Mouse (Mus musculus) ES-CJ7 (cell line): Measurements from ENCODE around the gene Dhx32.
A peak's percentile ranks its signal among the peaks of the same experiment; 100 is the strongest.
"Not testable (repeated sequence)": the region's sequence is repeated elsewhere in the genome, so short reads cannot be mapped to it uniquely, and the experiment has no call there.

Experiments used
- DNase-seq: peaks from one replicate; pipeline ENCODE4 v3.0.0; 2011; ENCODE audit warnings: low read depth, low spot score

Dhx32 gene

DNA sequence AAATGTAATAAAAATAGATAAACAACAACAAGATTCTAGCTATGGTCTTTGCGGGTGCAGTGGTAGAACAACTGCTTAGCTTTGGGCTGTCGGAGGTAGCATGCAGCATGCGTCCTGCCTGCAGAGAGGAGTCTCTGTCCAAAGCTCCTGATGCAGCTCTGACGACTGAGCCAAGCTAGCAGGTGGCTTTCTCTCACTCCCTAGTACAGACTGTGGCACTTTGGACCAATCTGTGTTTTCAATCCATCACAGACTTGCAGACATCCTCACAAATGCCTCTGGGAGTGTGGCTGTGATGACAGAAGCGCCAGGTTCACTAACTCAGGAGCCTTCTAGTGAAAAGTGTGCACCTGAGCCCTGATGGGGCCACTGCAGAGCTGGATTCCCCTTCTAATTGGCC lies 53.2 kb downstream of the Dhx32 start:
- DNase-seq: no peak

DNA sequence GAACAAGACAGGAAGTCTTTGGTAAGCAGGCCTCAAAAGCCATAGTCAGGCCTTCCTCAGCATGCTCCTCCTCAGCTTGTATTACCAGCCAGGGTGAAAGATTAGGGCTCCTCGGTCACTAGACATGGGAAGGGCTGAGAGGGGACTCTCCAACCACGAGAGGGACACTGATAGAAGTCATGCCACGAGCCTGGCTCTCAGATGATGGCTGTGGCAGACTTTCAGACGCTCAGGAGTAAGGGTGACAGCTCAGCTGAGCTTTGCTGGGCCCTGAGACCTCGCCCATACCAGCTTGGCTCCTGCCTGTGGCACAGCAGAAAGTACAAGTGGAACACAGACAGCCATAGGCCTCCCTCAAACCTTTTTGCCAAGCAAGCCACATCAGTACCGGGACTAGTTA lies 55.5 kb downstream of the Dhx32 start:
- DNase-seq: no peak

DNA sequence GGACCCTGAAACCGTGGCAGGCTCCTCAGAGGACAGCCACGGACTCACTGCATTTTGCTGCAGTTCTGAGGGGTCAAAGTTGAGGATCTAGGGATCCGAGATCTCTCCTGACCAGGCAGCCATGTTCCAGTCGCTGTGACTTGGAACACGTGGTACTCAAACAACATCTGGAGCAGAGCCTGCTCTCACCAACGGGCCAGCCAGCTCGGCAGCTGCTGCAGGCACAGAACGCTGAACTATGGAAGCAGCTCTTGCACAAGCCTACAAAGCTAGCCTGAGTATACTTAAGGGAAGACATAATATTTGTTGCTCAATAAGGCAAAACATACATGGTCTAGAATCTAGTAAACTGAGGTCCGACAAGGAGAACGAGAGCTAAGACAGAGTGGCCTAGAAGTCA lies 57.0 kb downstream of the Dhx32 start:
- no peak for DNase-seq

DNA sequence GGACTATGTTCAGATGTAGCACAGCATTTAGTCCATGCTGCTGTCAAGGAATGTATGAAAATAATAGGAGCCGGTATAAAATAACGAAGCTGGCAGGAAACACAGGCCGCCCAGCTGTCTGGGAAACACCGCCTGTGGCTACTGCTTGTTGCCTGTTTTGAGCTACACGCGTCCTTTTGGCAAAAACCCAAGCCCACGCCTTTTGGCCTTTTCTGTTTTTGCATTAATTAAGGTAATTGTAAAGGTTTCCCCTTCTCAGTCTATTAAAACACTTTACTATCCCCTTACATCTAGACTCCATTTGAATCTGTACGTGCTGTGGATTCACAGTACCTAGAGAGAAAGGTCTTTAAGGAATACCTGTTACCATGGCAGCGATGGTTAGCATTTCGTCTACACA lies 57.7 kb downstream of the Dhx32 start:
- DNase-seq: no peak

DNA sequence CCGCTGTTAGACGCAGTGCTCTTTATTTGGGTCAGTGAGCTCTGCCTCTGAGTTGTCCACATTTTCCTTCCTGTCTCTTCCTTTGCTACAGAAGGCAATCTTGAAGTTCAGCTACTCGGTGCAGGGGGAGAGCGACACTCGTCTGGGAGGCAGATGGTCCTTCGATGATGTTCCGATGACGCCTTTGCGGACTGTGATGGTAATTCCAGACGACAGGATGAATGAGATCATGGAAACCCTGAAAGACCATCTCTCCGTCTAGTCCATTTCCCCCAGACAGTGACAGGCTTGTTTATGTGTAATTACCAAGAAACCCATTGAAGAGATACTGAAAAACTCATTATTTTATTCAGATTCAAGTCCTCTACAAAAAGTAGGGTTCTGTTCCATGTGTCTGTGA lies 61.9 kb downstream of the Dhx32 start:
- no peak for DNase-seq

DNA sequence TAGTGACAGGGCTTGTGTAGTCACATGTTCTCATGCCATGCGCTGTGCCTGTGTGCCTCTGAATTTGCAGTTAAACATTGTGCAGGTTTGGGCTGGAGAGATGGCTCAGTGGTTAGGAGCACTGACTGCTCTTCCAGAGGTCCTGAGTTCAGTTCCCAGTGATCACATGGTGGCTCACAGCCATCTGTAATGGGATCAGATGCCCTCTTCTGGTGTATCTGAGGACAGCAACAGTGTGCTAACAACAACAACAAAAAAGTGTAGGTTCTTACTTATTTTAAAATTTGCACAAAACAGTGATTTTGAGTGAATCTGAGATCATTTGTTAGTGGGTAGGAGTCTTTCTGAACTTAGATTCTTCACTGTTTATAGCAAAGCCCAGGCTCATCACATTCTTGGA lies 63.9 kb downstream of the Dhx32 start:
- DNase-seq: peak; percentile 38

DNA sequence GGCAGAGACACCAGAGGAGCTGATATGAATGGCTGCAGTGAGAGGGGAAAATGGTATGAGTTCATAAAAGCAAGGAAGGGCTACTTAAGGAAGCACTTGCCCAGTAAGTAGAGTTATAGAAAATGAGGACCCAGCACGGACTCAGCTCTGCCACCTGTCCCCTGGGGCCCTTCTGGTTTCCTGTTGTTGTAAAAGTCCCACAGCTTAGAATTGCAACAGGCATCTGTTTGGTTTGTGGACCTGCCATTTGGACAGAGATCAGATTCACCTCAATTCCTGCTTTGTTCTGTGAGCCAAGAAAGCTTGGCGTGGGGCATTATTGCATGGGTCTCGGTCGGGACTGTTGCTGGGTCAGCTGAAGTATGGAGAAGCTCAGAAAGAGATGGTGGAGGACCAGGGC lies 67.1 kb downstream of the Dhx32 start:
- DNase-seq: no peak

DNA sequence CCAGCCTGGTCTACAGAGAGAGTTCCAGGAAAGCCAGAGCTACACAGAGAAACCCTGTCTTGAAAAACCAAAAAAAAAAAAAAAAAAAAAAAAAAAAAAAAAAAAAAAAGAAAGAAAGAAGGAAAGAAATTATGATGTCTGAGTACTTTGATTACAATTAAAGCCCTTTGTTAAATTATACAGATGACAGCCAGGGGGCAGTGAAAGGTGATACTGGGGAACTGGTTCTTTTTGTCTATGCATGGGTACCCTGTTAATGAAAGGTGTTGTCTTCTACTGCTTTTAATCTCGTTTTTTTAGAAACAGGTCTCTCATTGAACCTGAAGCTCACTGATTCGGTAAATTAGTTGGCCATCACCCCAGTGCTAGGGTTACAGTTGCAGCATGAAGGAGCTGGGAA lies 75.2 kb downstream of the Dhx32 start:
- DNase-seq: no peak

DNA sequence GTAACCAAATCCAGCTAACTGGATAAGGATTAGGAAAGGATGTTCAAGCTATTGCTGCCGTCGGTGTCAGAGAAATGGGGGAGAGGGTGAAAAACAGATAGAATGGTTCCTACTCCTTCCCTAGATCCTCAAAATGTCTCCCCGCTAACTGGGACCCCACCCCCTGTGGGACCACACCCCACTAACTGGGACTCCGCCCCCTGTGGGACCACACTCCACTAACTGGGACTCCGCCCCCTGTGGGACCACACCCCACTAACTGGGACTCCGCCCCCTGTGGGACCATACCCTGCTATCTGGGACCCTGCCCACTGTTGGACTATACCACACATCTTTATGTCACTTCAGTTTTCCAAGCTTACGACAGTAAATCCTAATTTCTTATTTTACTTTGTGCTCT lies 78.6 kb downstream of the Dhx32 start:
- DNase-seq: peak; percentile 75

DNA sequence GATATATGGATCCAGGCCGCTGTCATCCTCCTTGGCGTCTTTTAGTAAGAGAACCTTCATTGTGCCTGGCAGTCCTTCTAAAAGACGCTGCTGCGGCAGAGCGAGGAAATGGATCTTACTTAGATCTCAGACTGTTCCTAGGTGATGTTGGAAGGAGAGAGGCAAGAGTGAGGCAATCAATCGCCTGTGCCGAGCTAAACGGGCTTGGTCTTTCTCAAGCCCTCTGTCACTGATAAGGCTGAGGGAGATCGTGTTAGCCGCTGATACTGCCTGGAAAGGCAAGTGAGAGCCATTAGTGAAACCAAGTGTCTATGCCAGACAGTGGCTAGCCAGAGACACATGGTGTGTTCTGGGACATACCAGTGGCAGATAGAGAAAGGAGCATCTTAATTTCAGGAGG lies 80.2 kb downstream of the Dhx32 start:
- no peak for DNase-seq

DNA sequence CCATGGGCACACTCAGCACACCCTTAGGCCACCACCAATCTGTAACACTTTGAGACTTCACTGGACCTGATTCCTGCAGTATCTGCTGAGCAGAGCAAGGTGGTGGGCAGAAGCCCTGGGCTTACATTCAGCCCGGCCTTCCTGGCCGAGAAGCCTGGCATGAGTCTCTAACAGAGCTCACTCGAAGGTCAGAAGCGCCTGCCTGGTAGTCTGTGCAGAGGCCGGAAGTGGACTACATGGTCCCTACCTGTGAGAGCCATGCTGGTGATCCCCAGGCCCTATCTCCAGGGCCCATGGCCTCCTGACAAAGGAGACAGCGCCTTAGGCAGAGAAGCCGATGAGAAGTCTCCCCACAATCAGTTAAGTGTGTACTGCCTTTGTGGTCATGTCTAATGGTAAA lies 81.2 kb downstream of the Dhx32 start:
- no peak for DNase-seq

DNA sequence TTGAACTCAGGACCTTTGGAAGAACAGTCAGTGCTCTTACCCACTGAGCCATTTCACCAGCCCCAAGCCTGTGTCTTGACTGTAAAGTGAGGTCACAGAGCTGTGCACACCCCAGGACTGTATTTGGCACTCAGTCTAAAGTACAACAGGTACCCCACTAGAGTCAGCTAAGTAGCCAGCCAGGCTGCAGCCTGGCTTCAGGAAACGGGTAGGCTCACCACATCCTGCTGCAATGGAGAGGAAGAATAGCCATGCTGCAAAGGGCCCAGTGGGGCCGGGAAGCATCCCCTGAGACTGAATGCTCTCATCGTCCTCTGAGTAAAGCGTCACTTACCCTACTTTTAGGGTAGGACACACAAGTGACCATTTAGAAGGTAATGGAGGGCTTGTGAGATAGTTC lies 82.6 kb downstream of the Dhx32 start:
- DNase-seq: no peak

DNA sequence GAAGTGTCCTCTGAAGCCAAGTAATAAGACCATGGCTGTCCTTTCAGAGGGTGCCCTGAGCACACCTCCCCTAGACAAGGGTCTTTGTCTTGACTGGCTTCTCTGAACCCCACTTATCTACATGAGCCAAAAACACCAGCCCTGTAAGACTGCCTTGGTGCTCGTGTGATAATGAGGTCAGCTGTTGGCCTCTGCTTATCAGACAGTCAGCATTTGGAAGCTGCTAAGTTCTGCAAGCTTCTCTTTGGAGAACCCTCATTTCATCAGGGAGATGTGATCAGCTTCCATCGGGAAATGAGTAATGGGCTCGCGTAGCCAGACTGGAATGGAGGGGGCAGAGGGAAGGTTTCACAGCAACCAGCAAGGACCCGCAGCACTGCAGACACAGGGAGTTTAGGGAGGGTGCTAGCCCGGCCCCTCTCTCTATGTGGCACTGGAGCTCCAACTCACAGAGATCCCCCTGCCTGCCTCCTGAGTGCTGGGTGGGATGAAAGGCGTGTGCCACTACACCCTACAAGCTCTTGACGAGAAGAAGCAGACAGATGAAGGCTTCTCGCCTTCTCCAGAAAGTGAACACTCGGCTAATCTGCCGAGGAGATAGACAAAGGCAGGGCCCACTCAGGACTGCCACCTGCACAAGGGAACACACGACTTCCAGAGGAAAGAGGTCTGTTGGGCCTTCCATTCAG lies 84.4 kb downstream of the Dhx32 start:
- no peak for DNase-seq

DNA sequence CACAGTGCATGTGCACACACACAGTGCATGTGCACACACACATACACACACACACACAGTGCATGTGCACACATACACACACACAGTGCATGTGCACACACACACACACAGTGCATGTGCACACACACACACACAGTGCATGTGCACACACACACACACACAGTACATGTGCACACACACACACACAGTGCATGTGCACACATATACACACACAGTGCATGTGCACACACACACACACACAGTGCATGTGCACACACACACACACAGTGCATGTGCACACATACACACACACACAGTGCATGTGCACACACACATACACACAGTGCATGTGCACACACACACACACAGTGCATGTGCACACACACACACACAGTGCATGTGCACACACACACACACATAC lies 96.9 kb downstream of the Dhx32 start:
- DNase-seq: not testable (repeated sequence)

DNA sequence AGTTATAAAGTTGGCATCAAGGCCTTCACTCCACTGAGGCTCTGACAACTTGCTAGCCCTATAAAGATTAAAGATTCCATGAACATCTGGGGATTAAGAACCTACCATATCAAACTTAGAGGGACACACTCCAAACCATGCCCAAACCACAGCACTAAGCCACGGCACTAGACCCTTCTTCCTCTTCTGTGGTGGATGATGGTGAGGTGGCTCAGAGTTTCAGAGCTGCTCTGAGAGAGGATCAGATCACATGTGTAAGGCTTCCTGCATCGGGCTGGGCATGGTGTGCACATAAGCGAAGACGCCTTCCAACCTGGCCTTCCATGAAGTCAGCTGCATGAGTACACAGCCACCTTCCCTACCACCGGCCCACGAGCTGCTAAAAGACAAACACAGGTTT lies 97.8 kb downstream of the Dhx32 start:
- DNase-seq: no peak

DNA sequence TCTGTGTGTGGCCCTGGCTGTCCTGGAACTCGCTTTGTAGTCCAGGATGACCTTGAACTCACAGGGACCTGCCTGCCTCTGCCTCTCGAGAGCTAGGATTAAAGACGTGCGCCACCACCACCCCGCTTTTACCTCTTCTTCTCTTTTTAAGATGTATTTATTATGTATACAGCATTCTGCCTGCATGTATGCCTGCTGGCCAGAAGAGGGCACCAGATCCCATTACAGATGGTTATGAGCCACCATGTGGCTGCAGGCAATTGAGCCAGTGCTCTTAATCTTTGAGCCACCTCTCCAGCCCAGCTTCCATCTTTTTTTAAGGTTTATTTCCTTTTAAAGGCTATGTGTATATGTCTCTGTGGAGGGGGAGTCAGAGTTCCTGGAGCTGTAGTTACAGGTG lies 98.4 kb downstream of the Dhx32 start:
- DNase-seq: peak; percentile 63

DNA sequence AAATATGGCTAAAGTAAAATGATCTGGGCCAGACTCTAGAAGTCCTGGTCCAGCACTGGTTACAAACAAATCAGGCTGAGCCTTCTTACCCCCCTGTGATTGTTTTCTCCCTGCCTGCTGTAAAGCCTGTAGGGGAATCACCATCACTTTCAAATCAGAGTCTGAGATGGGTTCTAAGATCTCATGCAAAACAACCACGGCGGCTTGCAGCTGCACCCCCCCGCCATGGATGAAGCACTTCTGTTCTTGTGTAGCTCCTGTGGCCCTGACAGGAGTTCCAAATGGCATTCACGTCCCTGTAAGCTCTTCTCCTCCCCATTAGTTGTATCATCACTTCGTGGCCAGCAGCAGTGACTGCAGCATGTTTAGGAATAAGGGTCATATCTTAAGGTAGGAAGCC lies 98.9 kb downstream of the Dhx32 start:
- no peak for DNase-seq

DNA sequence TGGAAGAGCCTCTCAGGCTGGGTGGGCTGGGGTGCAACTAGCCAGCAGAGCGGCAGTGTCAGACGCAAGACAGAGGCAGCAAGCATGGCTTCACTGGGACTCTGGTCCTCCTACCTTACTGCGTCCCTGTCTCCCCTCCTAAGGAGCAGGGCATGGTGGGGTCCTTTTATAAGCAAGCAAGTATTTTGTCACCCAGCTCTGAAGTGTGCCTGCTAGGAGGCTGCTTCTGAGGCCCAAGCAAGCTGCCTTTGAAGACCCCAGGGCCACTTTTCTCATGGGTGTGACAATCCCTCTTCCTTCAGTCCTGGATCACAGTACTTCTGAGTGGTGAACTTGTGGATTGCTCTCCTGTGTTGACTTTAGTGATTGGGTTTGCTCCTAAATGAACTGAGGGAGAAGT lies 102.6 kb downstream of the Dhx32 start, which contains the start of gene Mmp21:
Mmp21 (minus strand) TSS at position 101 of the 400 bp plus-strand sequence.
- DNase-seq: no peak

DNA sequence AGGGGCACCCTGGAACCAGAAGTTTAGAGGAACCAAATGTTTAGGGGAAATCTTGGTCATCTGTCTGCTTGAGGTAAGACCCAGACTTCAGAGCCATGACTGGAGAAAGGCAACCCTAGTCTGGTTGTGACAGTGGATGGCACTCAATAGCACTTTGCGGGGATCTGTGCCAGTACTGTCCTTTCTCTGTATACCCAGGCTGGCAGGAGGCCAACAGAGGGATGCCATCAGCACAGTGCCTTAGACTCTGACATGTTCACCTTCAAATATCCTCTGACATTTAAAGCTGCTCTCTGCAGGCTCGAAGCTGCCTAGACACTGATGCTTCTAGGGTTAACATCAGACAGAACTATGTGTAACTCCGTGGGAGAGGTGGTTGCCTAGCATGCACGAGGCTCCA lies 103.1 kb downstream of the Dhx32 start:
- DNase-seq: no peak

DNA sequence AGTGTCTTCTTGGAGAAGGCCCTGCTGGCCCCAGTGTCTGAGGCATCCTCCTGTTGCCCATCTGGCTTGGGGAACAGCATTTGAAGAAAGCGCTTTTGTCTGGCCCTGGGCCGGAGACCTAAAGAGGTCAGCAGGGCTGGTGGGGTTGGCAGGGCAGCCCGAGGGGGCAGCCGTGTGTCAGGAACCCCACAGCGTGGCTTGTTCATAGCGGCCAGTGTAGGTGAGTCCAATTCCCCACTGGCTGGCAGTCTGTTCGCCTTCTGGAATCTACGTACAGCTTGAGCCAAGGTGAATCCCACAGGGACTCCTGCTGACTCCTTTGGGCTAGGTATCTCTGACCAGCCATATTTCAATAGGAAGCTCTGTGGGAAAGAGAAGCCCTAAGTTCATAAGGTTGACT lies 103.8 kb downstream of the Dhx32 start:
- DNase-seq: no peak

DNA sequence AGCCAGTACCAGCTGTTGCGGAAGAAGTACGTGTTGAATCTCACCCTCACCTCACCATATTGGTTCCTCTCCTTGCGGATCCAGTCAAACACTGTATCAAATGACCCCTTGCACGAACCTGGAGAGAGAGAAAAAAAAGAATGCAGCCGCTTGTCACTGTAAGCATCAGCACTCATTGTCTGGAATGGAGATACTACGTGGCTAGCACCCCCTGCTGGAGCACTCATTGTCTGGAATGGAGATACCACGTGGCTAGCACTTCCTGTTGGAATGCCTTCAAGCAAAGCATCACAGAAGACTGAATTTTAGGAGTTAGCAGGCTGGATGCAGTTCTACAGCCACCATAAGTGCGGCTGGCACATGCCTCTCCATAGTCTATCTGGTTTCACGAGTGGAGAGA lies 106.5 kb downstream of the Dhx32 start:
- peak; percentile 91 for DNase-seq
